Mouse (Mus musculus) midbrain, embryonic 13.5 days (tissue): ENCODE data around the gene Ksr1. TPM values are rescaled to one million over a fixed set of nuclear protein-coding genes. Genes with fewer than 3 reads are reported as not detected.
A peak's percentile ranks its signal among the peaks of the same experiment; 100 is the strongest.

Experiments
- ATAC-seq: fragments of 200-750 bp; cut with Nextera tagmentation; 2 replicates; pipeline ENCODE4 v1.8.0; 2017; ENCODE audit warnings: mild to moderate bottlenecking, moderate TSS enrichment, moderate library complexity
- H3K27ac ChIP-seq: fragments of 300-500 bp; sonication (generic); 2 replicates; pipeline ENCODE4 v1.5.1; 2015; ENCODE audit warnings: inconsistent platforms, mild to moderate bottlenecking, moderate library complexity
- H3K27me3 ChIP-seq: fragments of 300-500 bp; sonication (generic); 2 replicates; pipeline ENCODE4 v1.6.1; 2015; ENCODE audit warnings: mild to moderate bottlenecking, inconsistent platforms
- H3K36me3 ChIP-seq: fragments of 300-500 bp; sonication (generic); 2 replicates; pipeline ENCODE4 v1.6.1; 2015; ENCODE audit warnings: mild to moderate bottlenecking, inconsistent platforms
- H3K4me1 ChIP-seq: fragments of 300-500 bp; sonication (generic); replicated peaks from 2 replicates; pipeline ENCODE4 v1.6.1; 2015; ENCODE audit warnings: inconsistent platforms
- H3K4me2 ChIP-seq: fragments of 300-500 bp; sonication (generic); replicated peaks from 2 replicates; pipeline ENCODE4 v1.6.1; 2015; ENCODE audit warnings: moderate library complexity, mild to moderate bottlenecking, inconsistent platforms
- H3K4me3 ChIP-seq: fragments of 300-500 bp; sonication (generic); replicated peaks from 2 replicates; pipeline ENCODE4 v1.5.1; 2015; ENCODE audit warnings: mild to moderate bottlenecking, inconsistent platforms
- H3K9ac ChIP-seq: fragments of 300-500 bp; sonication (generic); replicated peaks from 2 replicates; pipeline ENCODE4 v1.6.1; 2015; ENCODE audit warnings: mild to moderate bottlenecking, inconsistent platforms
- H3K9me3 ChIP-seq: fragments of 300-500 bp; sonication (generic); 2 replicates; pipeline ENCODE4 v1.6.1; 2016; ENCODE audit warnings: mild to moderate bottlenecking, inconsistent platforms
- WGBS: fragments of 180-500 bp; shearing (Covaris S2); methylation state at CpG from one replicate; pipeline ENCODE4 v1.1.7; 2015; 5-methylcytosine and 5-hydroxymethylcytosine counted together
- polyA plus RNA-seq: library from polyadenylated mRNA; unstranded; fragments of >200 nt; fragmentation: Nextera tagmentation; extraction: Ambion mirVana; gene quantifications from 2 replicates; pipeline ENCODE4 v1.2.1, GENCODE M21; 2015

Ksr1 gene
- polyA plus RNA-seq, 1 experiment from 2014 or later: 3.7 TPM

DNA sequence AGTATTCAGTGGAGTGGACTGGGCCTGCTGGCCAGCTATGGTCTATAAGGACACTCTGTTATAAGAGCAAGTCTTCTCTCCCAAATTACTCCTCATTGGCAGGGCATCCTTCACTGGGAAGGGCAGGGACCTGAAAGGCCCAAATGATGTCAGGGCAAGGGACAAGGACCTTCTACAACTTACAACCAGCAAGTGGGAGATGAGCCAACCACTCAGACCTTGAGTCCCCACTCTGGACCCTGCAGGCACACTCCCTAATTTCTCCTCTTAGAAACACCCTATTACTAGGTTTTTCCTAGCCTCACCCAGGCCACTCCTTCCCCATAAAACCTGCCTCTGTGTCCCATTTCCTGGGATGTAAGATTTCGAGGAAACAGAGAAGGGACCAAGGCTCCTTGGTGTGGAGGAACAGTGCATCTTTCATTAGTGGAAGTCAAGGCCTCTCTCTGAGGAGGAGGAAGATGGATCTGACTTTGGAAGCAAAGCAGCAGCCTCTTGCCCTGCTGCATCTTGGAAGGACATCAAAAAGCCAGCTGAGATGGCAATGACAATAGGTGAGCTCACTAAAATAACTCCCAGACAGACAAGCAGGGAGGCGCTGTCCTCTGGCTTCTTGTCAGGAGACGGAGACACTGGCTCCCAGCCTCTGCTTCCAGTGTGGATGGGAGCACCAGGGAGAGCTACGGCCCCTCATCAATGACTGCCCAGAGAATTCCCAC, 20.5 kb upstream of the Ksr1 start:
- 81% methylated on average over 4 of the region's 4 CpGs for WGBS
- no peaks in the 10 kb centered on the region for H3K27me3 ChIP-seq
- no peaks in the 10 kb centered on the region for H3K9me3 ChIP-seq
- ATAC-seq: no peak
- H3K4me2 ChIP-seq: no peak overlapping the region
- H3K36me3 ChIP-seq: no peaks in the 10 kb centered on the region
- H3K27ac ChIP-seq: no peak overlapping the region
- no peaks in the 10 kb centered on the region for H3K4me1 ChIP-seq
- H3K9ac ChIP-seq: no peak overlapping the region
- no peak overlapping the region for H3K4me3 ChIP-seq

GRCm38 (mm10) chr11:79161077-79161758, 15.0 kb upstream of the Ksr1 start:
- 92% methylated on average over 6 of the region's 6 CpGs for WGBS

DNA sequence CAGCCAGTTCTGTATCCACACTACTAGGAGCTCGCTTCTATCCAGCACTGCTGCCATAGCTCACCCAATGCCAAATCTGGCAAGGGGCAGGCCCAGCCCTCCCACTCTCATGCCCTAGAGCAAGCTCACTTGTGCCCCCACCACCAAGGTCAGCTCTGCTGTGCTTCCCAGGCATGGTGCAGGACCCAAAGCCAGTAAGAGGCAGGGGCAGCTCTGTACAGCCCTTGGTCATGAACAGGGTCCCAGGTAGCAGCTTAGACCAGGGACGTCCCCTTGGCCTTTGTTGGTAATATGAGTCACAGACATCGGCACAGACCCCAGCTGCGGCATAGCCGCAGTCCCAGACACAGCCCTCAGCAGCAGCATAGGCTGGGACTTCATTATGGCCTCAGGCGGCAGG, 13.9 kb upstream of the Ksr1 start:
- WGBS: 90% methylated on average over 6 of the region's 6 CpGs
- ATAC-seq: no peak

More at GRCm38 (mm10) chr11:79161077-79161758, 15.0 kb upstream of the Ksr1 start:
- no peak overlapping the region for H3K27ac ChIP-seq
- H3K4me1 ChIP-seq: no peaks in the 10 kb centered on the region
- no peak overlapping the region for H3K4me3 ChIP-seq
- H3K4me2 ChIP-seq: no peak overlapping the region
- no peak overlapping the region for H3K9ac ChIP-seq
- no peaks in the 10 kb centered on the region for H3K9me3 ChIP-seq
- H3K36me3 ChIP-seq: no peaks in the 10 kb centered on the region
- H3K27me3 ChIP-seq: no peaks in the 10 kb centered on the region
- no peak for ATAC-seq

GRCm38 (mm10) chr11:79157729-79158128, 11.5 kb upstream of the Ksr1 start:
- no peak for ATAC-seq
- Histone ChIP-seq H3K36me3 (no peaks in the 10 kb centered on the region), H3K4me1 (no peaks in the 10 kb centered on the region), H3K4me2 (no peak overlapping the region), H3K9me3 (no peaks in the 10 kb centered on the region), H3K4me3 (no peak overlapping the region), H3K27me3 (no peaks in the 10 kb centered on the region), H3K9ac (no peak overlapping the region), H3K27ac (no peak overlapping the region)
- 91% methylated on average over 4 of the region's 4 CpGs for WGBS

More for the DNA sequence above, 13.9 kb upstream of the Ksr1 start:
- Histone ChIP-seq H3K9ac (no peak overlapping the region), H3K9me3 (no peaks in the 10 kb centered on the region), H3K4me2 (no peak overlapping the region), H3K27me3 (no peaks in the 10 kb centered on the region), H3K27ac (no peak overlapping the region), H3K4me3 (no peak overlapping the region), H3K4me1 (no peaks in the 10 kb centered on the region), H3K36me3 (no peaks in the 10 kb centered on the region)

GRCm38 (mm10) chr11:79155348-79155747, 9.1 kb upstream of the Ksr1 start:
- no peak for ATAC-seq
- 75% methylated on average over 6 of the region's 6 CpGs for WGBS
- no peaks in the 10 kb centered on the region for H3K4me1 ChIP-seq
- no peaks in the 10 kb centered on the region for H3K9me3 ChIP-seq
- no peaks in the 10 kb centered on the region for H3K36me3 ChIP-seq
- no peak overlapping the region for H3K4me3 ChIP-seq
- H3K27ac ChIP-seq: no peak overlapping the region
- H3K27me3 ChIP-seq: no peaks in the 10 kb centered on the region
- H3K4me2 ChIP-seq: no peak overlapping the region
- H3K9ac ChIP-seq: no peak overlapping the region

DNA sequence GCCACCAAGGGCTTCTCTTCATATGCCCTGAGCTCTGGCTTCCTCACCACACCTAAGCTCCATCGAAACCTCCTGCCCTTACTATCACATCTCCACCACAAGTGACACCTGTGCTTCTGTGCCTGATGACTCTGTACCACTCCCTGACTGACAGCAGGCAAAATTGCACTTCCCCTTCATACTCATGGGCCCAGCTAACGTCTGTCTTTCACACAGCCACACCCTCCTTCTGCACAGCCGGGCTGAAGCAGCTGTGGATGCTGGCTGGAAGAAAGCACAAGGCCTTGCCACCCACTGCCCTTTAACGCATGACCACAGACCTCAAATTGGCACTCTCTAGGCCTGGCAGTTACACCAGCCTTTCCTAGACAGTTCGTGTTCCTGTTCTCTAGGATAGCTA, 6.5 kb upstream of the Ksr1 start:
- Histone ChIP-seq H3K4me2 (no peak overlapping the region), H3K4me3 (no peak overlapping the region), H3K36me3 (no peaks in the 10 kb centered on the region), H3K27ac (no peak overlapping the region), H3K9ac (no peak overlapping the region), H3K27me3 (no peaks in the 10 kb centered on the region), H3K9me3 (no peaks in the 10 kb centered on the region), H3K4me1 (no peaks in the 10 kb centered on the region)
- ATAC-seq: no peak
- WGBS: 73% methylated on average over 5 of the region's 5 CpGs

GRCm38 (mm10) chr11:79151874-79152273, 5.7 kb upstream of the Ksr1 start:
- Histone ChIP-seq H3K36me3 (no peaks in the 10 kb centered on the region), H3K4me3 (no peak overlapping the region), H3K9ac (no peak overlapping the region), H3K27me3 (no peaks in the 10 kb centered on the region), H3K4me1 (no peaks in the 10 kb centered on the region), H3K4me2 (no peak overlapping the region), H3K9me3 (no peaks in the 10 kb centered on the region), H3K27ac (no peak overlapping the region)
- WGBS: 77% methylated on average over 7 of the region's 7 CpGs
- no peak for ATAC-seq

GRCm38 (mm10) chr11:79150301-79150700, 4.1 kb upstream of the Ksr1 start:
- no peak for ATAC-seq
- Histone ChIP-seq H3K4me1 (peaks cover 2% of the 10 kb centered on the region), H3K9ac (no peak overlapping the region), H3K27ac (no peak overlapping the region), H3K9me3 (no peaks in the 10 kb centered on the region), H3K4me3 (no peak overlapping the region), H3K36me3 (no peaks in the 10 kb centered on the region), H3K27me3 (no peaks in the 10 kb centered on the region), H3K4me2 (no peak overlapping the region)
- 64% methylated on average over 3 of the region's 3 CpGs for WGBS

DNA sequence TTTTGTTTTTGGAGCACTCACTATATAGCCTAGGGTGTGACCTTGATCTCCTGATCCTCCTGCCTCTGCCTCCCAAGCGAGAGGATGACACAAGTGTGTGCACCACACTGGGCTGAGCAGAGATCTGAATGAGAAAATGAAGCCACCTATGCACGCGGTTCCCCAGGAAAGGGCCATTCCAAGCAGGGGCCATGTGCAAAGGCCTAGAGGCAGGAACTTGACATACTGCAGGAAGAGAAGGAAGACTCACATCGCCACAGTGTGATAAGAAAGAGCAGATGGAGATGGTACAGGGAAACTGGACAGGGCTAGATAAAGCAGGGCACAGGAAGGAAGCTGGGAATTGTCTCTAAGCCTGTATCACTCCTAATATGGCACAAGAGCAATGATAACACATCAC, 3.1 kb upstream of the Ksr1 start:
- H3K4me2 ChIP-seq: no peak overlapping the region
- H3K4me1 ChIP-seq: peaks cover 12% of the 10 kb centered on the region
- 89% methylated on average over 4 of the region's 4 CpGs for WGBS
- no peaks in the 10 kb centered on the region for H3K9me3 ChIP-seq
- no peak overlapping the region for H3K4me3 ChIP-seq
- H3K27ac ChIP-seq: no peak overlapping the region
- H3K27me3 ChIP-seq: no peaks in the 10 kb centered on the region
- no peak overlapping the region for H3K9ac ChIP-seq
- ATAC-seq: no peak
- H3K36me3 ChIP-seq: no peaks in the 10 kb centered on the region

DNA sequence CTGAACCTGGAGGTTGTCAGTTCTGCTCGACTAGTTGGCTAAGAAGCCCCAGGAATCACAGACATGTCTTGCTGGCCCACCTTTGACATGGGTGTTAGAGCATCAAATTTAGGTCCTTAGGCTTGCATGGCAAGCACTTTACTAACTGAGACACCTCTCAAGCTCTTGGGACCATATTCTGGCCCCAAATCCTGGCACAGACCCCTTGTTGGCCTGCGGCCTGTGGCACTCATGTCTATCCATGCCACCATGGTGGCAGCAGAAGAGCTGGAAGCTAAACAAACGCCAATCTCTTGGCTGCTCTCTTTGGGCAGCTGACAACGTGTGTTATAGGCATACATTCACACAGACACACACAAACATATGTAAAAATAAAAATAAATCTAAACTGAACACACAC, 2.6 kb upstream of the Ksr1 start:
- peaks cover 17% of the 10 kb centered on the region for H3K4me1 ChIP-seq
- no peaks in the 10 kb centered on the region for H3K9me3 ChIP-seq
- H3K9ac ChIP-seq: no peak overlapping the region
- ATAC-seq: no peak
- H3K27me3 ChIP-seq: no peaks in the 10 kb centered on the region
- H3K36me3 ChIP-seq: no peaks in the 10 kb centered on the region
- 85% methylated on average over 4 of the region's 4 CpGs for WGBS
- H3K27ac ChIP-seq: no peak overlapping the region
- no peak overlapping the region for H3K4me2 ChIP-seq
- no peak overlapping the region for H3K4me3 ChIP-seq

DNA sequence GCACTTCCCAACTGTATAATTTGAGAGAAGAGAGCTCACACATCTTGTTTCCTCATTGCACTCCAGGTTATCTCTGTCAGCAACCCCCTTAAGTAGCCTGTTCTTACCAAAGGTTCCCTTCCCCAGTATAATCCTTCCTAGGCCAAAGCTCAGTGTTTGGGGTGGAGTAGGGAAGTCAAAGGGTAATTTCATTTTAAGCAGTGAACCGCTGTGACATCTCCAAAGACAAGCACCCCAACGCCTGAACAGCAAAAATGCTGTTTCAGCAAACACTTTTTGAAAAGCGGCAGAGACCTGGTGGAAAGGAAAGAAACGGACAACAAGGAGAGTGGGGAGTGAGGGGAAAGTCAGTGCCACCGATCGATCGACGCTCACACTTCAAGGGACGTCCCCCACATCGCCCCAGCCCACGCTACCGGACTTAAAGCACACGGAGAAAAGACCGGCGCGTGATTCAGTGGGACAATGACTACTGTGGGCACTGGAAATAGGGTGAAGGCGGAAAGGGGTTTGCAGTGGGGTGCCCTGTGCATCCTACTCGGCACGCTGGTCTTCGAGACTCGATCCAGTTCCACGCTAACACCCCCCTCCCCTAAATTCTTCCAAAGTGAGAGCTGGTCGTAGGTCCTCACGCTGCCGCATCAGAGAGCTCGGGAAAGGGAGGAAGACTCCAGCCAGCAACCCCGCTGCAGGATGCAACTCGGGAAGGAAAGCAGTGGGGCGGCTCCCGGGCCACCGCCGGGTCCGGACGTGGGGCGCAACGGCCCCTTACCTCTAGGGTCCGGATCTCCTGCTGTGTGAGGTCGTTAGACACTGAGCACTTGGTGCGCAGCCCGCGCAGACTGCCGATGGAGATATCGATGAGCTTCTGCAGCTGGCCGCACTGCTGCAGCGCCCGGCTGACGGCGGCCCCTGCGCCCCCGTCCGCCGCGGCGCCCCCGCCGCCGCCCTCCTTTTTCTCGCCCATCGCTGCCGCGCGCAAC, 633 bp downstream of the Ksr1 start:
- Histone ChIP-seq H3K9ac (peak overlapping the region; percentile 87), H3K4me2 (peak overlapping the region; percentile 77), H3K9me3 (no peaks in the 10 kb centered on the region), H3K36me3 (no peaks in the 10 kb centered on the region), H3K27ac (peak overlapping the region; percentile 89), H3K4me1 (peaks cover 24% of the 10 kb centered on the region), H3K4me3 (peak overlapping the region; percentile 85), H3K27me3 (no peaks in the 10 kb centered on the region)
- ATAC-seq: no peak; the same call in none of the 2 replicates
- WGBS: under 1% methylated on average over 60 of the region's 62 CpGs

GRCm38 (mm10) chr11:79144741-79145140, 1.5 kb downstream of the Ksr1 start:
- ATAC-seq: no peak
- WGBS: 55% methylated on average over 1 of the region's 1 CpGs
- peak overlapping the region; percentile 85 for H3K4me3 ChIP-seq
- H3K9me3 ChIP-seq: no peaks in the 10 kb centered on the region
- H3K9ac ChIP-seq: peak overlapping the region; percentile 87
- peak overlapping the region; percentile 77 for H3K4me2 ChIP-seq
- H3K27me3 ChIP-seq: no peaks in the 10 kb centered on the region
- H3K4me1 ChIP-seq: peaks cover 24% of the 10 kb centered on the region
- no peaks in the 10 kb centered on the region for H3K36me3 ChIP-seq
- no peak overlapping the region for H3K27ac ChIP-seq
